Mouse (Mus musculus) embryo, embryonic 10 days (tissue): ENCODE data around the gene Rsrc2.
A peak's percentile ranks its signal among the peaks of the same experiment; 100 is the strongest.
"Not testable (repeated sequence)": the region's sequence is repeated elsewhere in the genome, so short reads cannot be mapped to it uniquely, and the experiment has no call there.

Source experiments
- DNase-seq: peaks from one replicate; pipeline ENCODE4 v3.0.0-alpha.2; 2015; ENCODE audit warnings: low spot score

The Rsrc2 gene

GRCm38 (mm10) chr5:123749065-123750064 lies at the start of gene Rsrc2, which contains the start of gene Kntc1:
Gene Rsrc2, minus strand, starts transcription at chr5:123749414.
Gene Kntc1, plus strand, starts transcription at chr5:123749716.
- DNase-seq = peak; percentile 100

GRCm38 (mm10) chr5:123793081-123793480 lies 43.9 kb upstream of the Rsrc2 start:
- DNase-seq = no peak

- no peak for DNase-seq
These were observed 39.8 kb upstream of the Rsrc2 start for GRCm38 (mm10) chr5:123788976-123789375.

DNA sequence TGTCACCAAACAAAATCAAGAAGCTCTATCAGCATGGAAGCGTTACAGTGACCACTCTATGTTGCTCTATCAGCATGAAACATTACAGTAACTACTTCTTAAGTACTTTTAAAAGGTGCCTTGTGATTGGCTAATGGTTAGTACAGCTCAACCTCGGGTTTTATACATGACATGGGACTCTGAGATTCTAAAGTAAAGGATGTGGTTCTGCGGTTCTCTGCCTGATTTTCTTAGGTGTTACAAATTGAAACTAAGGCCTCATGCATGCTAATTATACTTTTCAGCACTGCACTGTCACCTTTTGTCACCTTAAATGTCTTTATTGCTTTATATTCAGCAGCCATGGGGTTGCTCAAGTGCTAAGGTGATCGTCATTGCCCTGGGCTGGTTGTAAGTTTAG lies 32.6 kb upstream of the Rsrc2 start:
- DNase-seq = no peak

- no peak for DNase-seq
These were observed 31.5 kb upstream of the Rsrc2 start for GRCm38 (mm10) chr5:123780716-123781115.

DNA sequence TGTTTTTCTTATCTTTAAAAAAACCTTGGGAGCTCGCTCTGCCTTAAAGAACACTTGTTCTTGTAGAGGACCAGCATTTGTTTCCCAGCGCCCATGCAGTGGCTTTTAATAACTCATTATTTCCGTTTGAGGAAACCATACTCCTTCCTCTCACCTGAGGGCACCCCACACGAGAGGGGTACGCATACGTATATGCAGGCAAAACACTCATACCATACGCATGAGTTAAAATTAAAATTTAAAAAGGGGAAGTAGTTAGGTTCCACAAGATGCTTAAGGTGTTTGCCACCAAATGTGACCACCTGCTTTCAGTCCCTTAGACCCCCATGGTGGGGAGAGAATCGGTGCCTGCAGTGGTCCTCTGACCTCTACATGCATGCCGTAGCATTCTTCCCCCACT lies 24.2 kb upstream of the Rsrc2 start:
- no peak for DNase-seq

DNA sequence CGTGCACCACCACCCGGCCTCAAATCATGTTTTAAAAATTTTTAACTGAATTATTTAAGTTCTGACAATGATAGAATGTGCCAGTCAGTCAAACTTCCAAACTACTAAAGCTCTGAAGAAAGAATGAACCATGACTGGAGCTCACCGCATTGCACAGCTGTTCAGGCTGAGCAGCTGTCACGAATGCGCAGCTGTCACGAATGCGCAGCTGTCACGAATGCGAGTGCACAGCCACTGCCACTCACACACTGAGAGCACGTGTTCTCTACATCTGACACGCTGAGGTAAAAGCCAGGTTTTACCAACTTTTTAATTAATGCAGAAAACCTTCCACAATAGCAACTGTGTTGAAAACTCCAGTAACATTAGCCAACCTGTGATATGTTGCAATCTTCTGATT lies 17.2 kb upstream of the Rsrc2 start:
- DNase-seq = not testable (repeated sequence)

- DNase-seq = no peak
These were observed 16.3 kb upstream of the Rsrc2 start for GRCm38 (mm10) chr5:123765506-123765905.

- DNase-seq = peak; percentile 49
These were observed 712 bp downstream of the Rsrc2 start for GRCm38 (mm10) chr5:123748339-123749064.

GRCm38 (mm10) chr5:123747604-123748003 lies 1.6 kb downstream of the Rsrc2 start:
- no peak for DNase-seq

DNA sequence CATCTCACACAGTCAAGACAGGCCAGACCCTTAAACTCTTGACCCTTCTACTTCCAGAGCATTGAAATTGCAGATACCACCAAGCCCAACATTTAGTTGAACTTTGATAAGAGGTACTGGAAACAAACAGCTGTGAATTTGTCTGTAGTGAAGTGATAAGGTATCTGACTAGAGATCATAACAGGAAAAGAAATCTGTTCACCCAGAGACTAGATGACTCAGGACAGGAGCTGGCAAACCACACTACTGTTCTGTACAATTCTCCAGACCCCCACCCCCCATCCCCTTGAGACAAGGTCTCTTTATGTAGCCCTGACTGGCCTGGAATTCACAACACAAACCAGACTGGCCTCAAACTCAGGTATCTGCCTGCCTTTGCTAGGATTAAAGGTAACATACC lies 3.0 kb downstream of the Rsrc2 start:
- no peak for DNase-seq

- DNase-seq = no peak
These were observed 4.9 kb downstream of the Rsrc2 start for GRCm38 (mm10) chr5:123744358-123744757.

GRCm38 (mm10) chr5:123730981-123731380 lies 18.2 kb downstream of the Rsrc2 start:
- no peak for DNase-seq

DNA sequence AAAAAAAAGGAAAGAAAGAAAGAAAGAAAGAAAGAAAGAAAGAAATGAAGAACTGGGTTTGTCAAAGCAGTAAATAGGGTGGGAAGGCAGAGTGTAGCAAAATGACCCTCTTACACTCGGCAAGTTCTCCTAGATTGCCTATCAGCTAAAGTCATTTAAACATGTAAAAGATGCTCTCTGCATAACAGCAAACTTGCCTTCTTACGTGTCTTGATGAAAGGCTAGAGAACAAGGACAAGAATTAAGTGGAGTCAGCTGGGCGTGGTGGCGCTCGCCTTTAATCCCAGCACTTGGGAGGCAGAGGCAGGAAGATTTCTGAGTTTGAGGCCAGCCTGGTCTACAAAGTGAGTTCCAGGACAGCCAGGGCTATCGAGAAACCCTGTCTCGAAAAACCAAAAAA lies 25.4 kb downstream of the Rsrc2 start:
- DNase-seq = not testable (repeated sequence)

DNA sequence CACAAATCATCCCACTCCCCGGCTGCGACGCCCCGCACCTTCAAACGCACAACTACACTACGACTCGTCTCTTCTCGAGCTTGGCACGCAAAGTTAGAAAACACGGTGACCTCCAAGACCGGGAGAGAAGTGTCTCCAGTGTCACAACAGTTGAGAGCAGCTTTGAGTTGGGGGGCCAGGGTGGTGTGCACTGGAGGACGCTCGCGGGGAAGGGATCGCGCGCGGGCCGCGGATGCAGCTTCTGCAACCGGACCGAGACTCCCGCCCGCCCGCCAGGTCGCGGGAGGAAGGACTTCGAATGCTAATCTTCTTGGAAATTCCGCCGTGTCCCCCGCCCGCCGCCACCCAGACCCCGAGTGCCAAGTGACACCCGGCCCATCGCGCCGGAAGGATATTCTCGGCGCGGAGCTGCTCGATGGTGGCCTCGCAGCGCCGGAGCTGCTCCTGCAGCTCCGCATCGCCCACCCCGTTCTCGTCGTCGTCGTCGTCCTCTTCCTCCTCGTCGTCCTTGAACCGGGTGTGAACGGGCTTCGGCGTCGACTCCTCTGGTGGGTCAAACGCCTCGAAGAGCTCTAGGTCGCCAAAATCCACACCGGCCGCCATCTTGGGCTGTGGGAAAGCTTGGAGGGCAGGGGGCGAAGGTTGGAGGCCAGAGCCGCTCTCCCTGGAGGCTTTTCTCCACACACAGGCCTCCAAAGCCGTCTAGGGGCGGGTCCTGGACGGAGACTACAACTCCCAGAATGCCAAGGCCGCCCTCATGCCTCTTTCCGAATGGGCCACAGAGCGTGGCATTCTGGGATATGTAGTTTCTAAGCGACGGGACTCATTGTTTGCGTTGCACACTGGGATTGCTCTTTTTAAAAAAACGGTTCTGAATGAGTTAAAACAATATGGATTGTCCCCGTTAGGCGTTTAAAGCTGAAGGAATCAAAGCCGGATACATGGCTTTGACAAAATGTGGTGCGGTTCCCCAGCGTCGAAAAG lies 28.6 kb downstream of the Rsrc2 start, which contains the start of gene Zcchc8:
Gene Zcchc8 (minus strand): TSS at position 773 of the 984 bp plus-strand sequence.
- peak; percentile 98 for DNase-seq

GRCm38 (mm10) chr5:123714622-123715021 lies 34.6 kb downstream of the Rsrc2 start:
- DNase-seq = no peak

DNA sequence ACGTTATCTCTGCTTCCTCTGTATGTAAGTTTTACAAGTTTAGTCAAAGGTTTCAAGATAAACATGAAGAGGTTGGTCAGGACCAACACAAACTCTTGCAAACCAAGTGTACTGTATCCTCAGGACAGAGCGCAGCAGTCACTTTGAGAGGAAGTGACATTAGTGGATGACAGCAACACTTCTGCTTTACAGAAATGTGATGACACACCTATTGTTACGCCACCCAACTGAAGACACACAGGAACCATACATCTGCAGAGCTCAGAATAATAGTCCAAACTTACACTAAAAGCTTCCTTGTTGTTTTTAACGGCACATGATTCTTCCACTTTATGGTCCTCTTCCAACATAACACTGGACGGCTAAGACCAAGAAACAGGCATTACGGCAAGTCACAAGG lies 35.4 kb downstream of the Rsrc2 start:
- no peak for DNase-seq

GRCm38 (mm10) chr5:123709571-123709970 lies 39.6 kb downstream of the Rsrc2 start:
- no peak for DNase-seq

GRCm38 (mm10) chr5:123708598-123708997 lies 40.6 kb downstream of the Rsrc2 start:
- DNase-seq = no peak

DNA sequence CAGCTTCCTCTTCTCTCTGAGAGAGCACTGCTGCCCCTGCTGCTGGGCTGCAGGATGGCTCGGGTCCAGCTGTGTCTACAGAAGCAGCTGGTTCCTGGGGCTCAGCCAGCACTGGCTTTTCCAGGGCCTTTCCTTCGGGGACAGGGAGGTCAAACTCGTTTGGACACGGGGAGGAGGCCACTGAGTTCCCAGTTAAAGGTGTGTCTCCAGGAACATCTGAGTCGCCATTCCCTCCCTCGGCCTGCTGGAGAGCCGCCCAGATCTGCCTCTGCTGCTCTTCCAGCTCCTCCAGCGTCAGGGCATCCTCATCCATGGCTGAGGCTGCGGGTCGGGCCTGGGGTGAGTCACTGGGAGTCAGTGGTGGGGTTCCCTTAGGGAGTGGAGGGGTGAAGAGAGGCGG lies 48.6 kb downstream of the Rsrc2 start:
- no peak for DNase-seq

- peak; percentile 89 for DNase-seq
These were observed 50.0 kb downstream of the Rsrc2 start for GRCm38 (mm10) chr5:123699198-123699597.

GRCm38 (mm10) chr5:123696961-123697360 lies 52.3 kb downstream of the Rsrc2 start:
- no peak for DNase-seq
